Mouse (Mus musculus) midbrain, embryonic 13.5 days (tissue): ENCODE measurements around the gene Nkd1. TPM values are rescaled to one million over a fixed set of nuclear protein-coding genes. Genes with fewer than 3 reads are reported as not detected.
A peak's percentile ranks its signal among the peaks of the same experiment; 100 is the strongest.

Experiments
- ATAC-seq: fragments of 200-750 bp; cut with Nextera tagmentation; 2 replicates; pipeline ENCODE4 v1.8.0; 2017; ENCODE audit warnings: mild to moderate bottlenecking, moderate TSS enrichment, moderate library complexity
- H3K27ac ChIP-seq: fragments of 300-500 bp; sonication (generic); 2 replicates; pipeline ENCODE4 v1.5.1; 2015; ENCODE audit warnings: inconsistent platforms, mild to moderate bottlenecking, moderate library complexity
- H3K27me3 ChIP-seq: fragments of 300-500 bp; sonication (generic); 2 replicates; pipeline ENCODE4 v1.6.1; 2015; ENCODE audit warnings: mild to moderate bottlenecking, inconsistent platforms
- H3K36me3 ChIP-seq: fragments of 300-500 bp; sonication (generic); 2 replicates; pipeline ENCODE4 v1.6.1; 2015; ENCODE audit warnings: mild to moderate bottlenecking, inconsistent platforms
- H3K4me1 ChIP-seq: fragments of 300-500 bp; sonication (generic); replicated peaks from 2 replicates; pipeline ENCODE4 v1.6.1; 2015; ENCODE audit warnings: inconsistent platforms
- H3K4me2 ChIP-seq: fragments of 300-500 bp; sonication (generic); replicated peaks from 2 replicates; pipeline ENCODE4 v1.6.1; 2015; ENCODE audit warnings: moderate library complexity, mild to moderate bottlenecking, inconsistent platforms
- H3K4me3 ChIP-seq: fragments of 300-500 bp; sonication (generic); replicated peaks from 2 replicates; pipeline ENCODE4 v1.5.1; 2015; ENCODE audit warnings: mild to moderate bottlenecking, inconsistent platforms
- H3K9ac ChIP-seq: fragments of 300-500 bp; sonication (generic); replicated peaks from 2 replicates; pipeline ENCODE4 v1.6.1; 2015; ENCODE audit warnings: mild to moderate bottlenecking, inconsistent platforms
- H3K9me3 ChIP-seq: fragments of 300-500 bp; sonication (generic); 2 replicates; pipeline ENCODE4 v1.6.1; 2016; ENCODE audit warnings: mild to moderate bottlenecking, inconsistent platforms
- WGBS: fragments of 180-500 bp; shearing (Covaris S2); methylation state at CpG from one replicate; pipeline ENCODE4 v1.1.7; 2015; 5-methylcytosine and 5-hydroxymethylcytosine counted together
- polyA plus RNA-seq: library from polyadenylated mRNA; unstranded; fragments of >200 nt; fragmentation: Nextera tagmentation; extraction: Ambion mirVana; gene quantifications from 2 replicates; pipeline ENCODE4 v1.2.1, GENCODE M21; 2015

Gene Nkd1
- polyA plus RNA-seq: 68.4 and 79.8 TPM in 2 replicates

GRCm38 (mm10) chr8:88520985-88521527 lies at the start of gene Nkd1:
Gene Nkd1, plus strand, starts transcription at chr8:88521354.
- Histone ChIP-seq H3K36me3 (no peaks in the 10 kb centered on the region), H3K4me1 (peaks cover 62% of the 10 kb centered on the region), H3K4me3 (peak within 1 kb of the TSS; percentile 80), H3K27me3 (peaks cover 22% of the 10 kb centered on the region), H3K9ac (peak within 1 kb of the TSS; percentile 92), H3K27ac (peak within 1 kb of the TSS; percentile 64), H3K4me2 (peak within 1 kb of the TSS; percentile 99), H3K9me3 (no peaks in the 10 kb centered on the region)
- peak; percentile 90 for ATAC-seq
- 1% methylated on average over 63 of the region's 67 CpGs for WGBS

GRCm38 (mm10) chr8:88481290-88481689 lies 39.9 kb upstream of the Nkd1 start:
- Histone ChIP-seq H3K4me2 (no peak overlapping the region), H3K4me3 (no peak overlapping the region), H3K4me1 (peaks cover 8% of the 10 kb centered on the region; the same call in 1 of the 2 replicates), H3K9me3 (no peaks in the 10 kb centered on the region), H3K27ac (no peak overlapping the region), H3K9ac (no peak overlapping the region), H3K27me3 (no peaks in the 10 kb centered on the region), H3K36me3 (no peaks in the 10 kb centered on the region)
- WGBS: 56% methylated on average over 4 of the region's 4 CpGs
- no peak for ATAC-seq

- ATAC-seq: peak; percentile 72
- WGBS: 3% methylated on average over 5 of the region's 5 CpGs
- Histone ChIP-seq H3K27me3 (no peaks in the 10 kb centered on the region), H3K4me2 (no peak overlapping the region), H3K9me3 (no peaks in the 10 kb centered on the region), H3K4me1 (peaks cover 15% of the 10 kb centered on the region), H3K9ac (peak overlapping the region; percentile 45), H3K4me3 (no peak overlapping the region), H3K36me3 (no peaks in the 10 kb centered on the region), H3K27ac (peak overlapping the region; percentile 57)
Observed at GRCm38 (mm10) chr8:88488391-88488829, 32.7 kb upstream of the Nkd1 start.

GRCm38 (mm10) chr8:88494076-88494475 lies 27.1 kb upstream of the Nkd1 start:
- Histone ChIP-seq H3K4me3 (no peak overlapping the region), H3K4me1 (peaks cover 11% of the 10 kb centered on the region), H3K9ac (no peak overlapping the region), H3K36me3 (no peaks in the 10 kb centered on the region), H3K27ac (no peak overlapping the region), H3K27me3 (no peaks in the 10 kb centered on the region), H3K4me2 (no peak overlapping the region), H3K9me3 (no peaks in the 10 kb centered on the region)
- WGBS: 79% methylated on average over 2 of the region's 2 CpGs
- no peak for ATAC-seq

GRCm38 (mm10) chr8:88495071-88495805 lies 25.9 kb upstream of the Nkd1 start:
- Histone ChIP-seq H3K4me3 (no peak overlapping the region; the same call in 1 of the 2 replicates), H3K27me3 (no peaks in the 10 kb centered on the region), H3K36me3 (no peaks in the 10 kb centered on the region), H3K4me2 (peak overlapping the region; percentile 29), H3K4me1 (peaks cover 18% of the 10 kb centered on the region), H3K9me3 (no peaks in the 10 kb centered on the region), H3K27ac (peak overlapping the region; percentile 40; the same call in 1 of the 2 replicates), H3K9ac (no peak overlapping the region; the same call in 1 of the 2 replicates)
- peak; percentile 85 for ATAC-seq
- WGBS: 3% methylated on average over 11 of the region's 11 CpGs

- no peak overlapping the region for H3K27ac ChIP-seq
- no peaks in the 10 kb centered on the region for H3K36me3 ChIP-seq
- H3K4me3 ChIP-seq: no peak overlapping the region
- peaks cover 9% of the 10 kb centered on the region; the same call in 1 of the 2 replicates for H3K4me1 ChIP-seq
- H3K9me3 ChIP-seq: no peaks in the 10 kb centered on the region
- no peak overlapping the region for H3K4me2 ChIP-seq
- ATAC-seq: no peak
- WGBS: 84% methylated on average over 3 of the region's 3 CpGs
- no peaks in the 10 kb centered on the region for H3K27me3 ChIP-seq
- H3K9ac ChIP-seq: no peak overlapping the region
Observed at GRCm38 (mm10) chr8:88502143-88502542, 19.0 kb upstream of the Nkd1 start.

GRCm38 (mm10) chr8:88506981-88507380 lies 14.2 kb upstream of the Nkd1 start:
- H3K4me2 ChIP-seq: no peak overlapping the region
- ATAC-seq: no peak
- no peaks in the 10 kb centered on the region for H3K36me3 ChIP-seq
- 0 out of 2 replicates have a peak, but pooled peaks cover 3% of the 10 kb centered on the region for H3K27me3 ChIP-seq
- no peak overlapping the region for H3K4me3 ChIP-seq
- H3K9ac ChIP-seq: no peak overlapping the region
- no peaks in the 10 kb centered on the region for H3K9me3 ChIP-seq
- WGBS: 90% methylated on average over 5 of the region's 5 CpGs
- peaks cover 7% of the 10 kb centered on the region for H3K4me1 ChIP-seq
- no peak overlapping the region for H3K27ac ChIP-seq

- Histone ChIP-seq H3K4me2 (no peak overlapping the region), H3K4me3 (no peak overlapping the region), H3K9me3 (no peaks in the 10 kb centered on the region), H3K9ac (no peak overlapping the region), H3K36me3 (no peaks in the 10 kb centered on the region), H3K4me1 (peaks cover 22% of the 10 kb centered on the region), H3K27me3 (peaks cover 13% of the 10 kb centered on the region; the same call in 1 of the 2 replicates), H3K27ac (no peak overlapping the region)
- WGBS: 87% methylated on average over 5 of the region's 5 CpGs
- ATAC-seq: no peak
Observed at GRCm38 (mm10) chr8:88511061-88511460, 10.1 kb upstream of the Nkd1 start.

- 1% methylated on average over 15 of the region's 15 CpGs for WGBS
- Histone ChIP-seq H3K9ac (peak overlapping the region; percentile 42), H3K9me3 (no peaks in the 10 kb centered on the region), H3K4me3 (no peak overlapping the region), H3K4me1 (peaks cover 25% of the 10 kb centered on the region), H3K27me3 (peaks cover 16% of the 10 kb centered on the region; the same call in 1 of the 2 replicates), H3K4me2 (peak overlapping the region; percentile 43), H3K27ac (peak overlapping the region; percentile 59), H3K36me3 (no peaks in the 10 kb centered on the region)
- peak; percentile 87 for ATAC-seq
Observed at GRCm38 (mm10) chr8:88512094-88512794, 8.9 kb upstream of the Nkd1 start.

GRCm38 (mm10) chr8:88518047-88518446 lies 3.1 kb upstream of the Nkd1 start:
- no peaks in the 10 kb centered on the region for H3K36me3 ChIP-seq
- no peaks in the 10 kb centered on the region for H3K9me3 ChIP-seq
- no peak overlapping the region for H3K27ac ChIP-seq
- 50% methylated on average over 9 of the region's 9 CpGs for WGBS
- no peak overlapping the region for H3K4me3 ChIP-seq
- peaks cover 37% of the 10 kb centered on the region for H3K4me1 ChIP-seq
- H3K27me3 ChIP-seq: peaks cover 30% of the 10 kb centered on the region
- no peak overlapping the region for H3K9ac ChIP-seq
- H3K4me2 ChIP-seq: no peak overlapping the region
- no peak for ATAC-seq

GRCm38 (mm10) chr8:88520381-88520780 lies 773 bp upstream of the Nkd1 start:
- 10% methylated on average over 13 of the region's 13 CpGs for WGBS
- peaks cover 22% of the 10 kb centered on the region for H3K27me3 ChIP-seq
- no peak for ATAC-seq
- H3K36me3 ChIP-seq: no peaks in the 10 kb centered on the region
- peak overlapping the region; percentile 99 for H3K4me2 ChIP-seq
- no peak overlapping the region for H3K27ac ChIP-seq
- no peaks in the 10 kb centered on the region for H3K9me3 ChIP-seq
- H3K4me1 ChIP-seq: peaks cover 56% of the 10 kb centered on the region
- H3K4me3 ChIP-seq: no peak overlapping the region; the same call in 1 of the 2 replicates
- H3K9ac ChIP-seq: no peak overlapping the region
